Mouse (Mus musculus): ENCODE data around the gene H2al1m. TPM values are rescaled to one million over a fixed set of nuclear protein-coding genes. Genes with fewer than 3 reads are reported as not detected.

Gene H2al1m
- not detected for polyA plus RNA-seq (2017; shearing (Covaris generic))

DNA sequence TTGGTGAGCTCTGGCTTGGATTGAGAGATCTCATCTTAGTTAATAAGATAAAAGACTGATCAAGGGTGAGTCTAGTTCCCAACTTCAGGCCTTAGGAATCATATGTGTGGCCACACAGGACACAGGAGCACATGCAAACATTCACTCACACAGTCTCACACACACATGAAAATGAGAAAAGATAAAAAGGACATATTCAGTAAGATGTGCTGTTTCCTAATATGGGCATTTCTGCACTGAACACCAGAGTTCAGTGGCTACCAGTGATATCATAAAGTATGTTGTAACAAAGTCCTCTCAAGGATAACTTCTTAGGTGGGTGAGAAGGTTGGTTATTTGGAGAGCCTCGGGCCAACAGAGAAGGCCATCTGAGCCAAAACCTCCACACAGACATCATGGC, at the start of gene H2al1m:
Gene H2al1m (plus strand): TSS at position 301 of the 400 bp plus-strand sequence.

DNA sequence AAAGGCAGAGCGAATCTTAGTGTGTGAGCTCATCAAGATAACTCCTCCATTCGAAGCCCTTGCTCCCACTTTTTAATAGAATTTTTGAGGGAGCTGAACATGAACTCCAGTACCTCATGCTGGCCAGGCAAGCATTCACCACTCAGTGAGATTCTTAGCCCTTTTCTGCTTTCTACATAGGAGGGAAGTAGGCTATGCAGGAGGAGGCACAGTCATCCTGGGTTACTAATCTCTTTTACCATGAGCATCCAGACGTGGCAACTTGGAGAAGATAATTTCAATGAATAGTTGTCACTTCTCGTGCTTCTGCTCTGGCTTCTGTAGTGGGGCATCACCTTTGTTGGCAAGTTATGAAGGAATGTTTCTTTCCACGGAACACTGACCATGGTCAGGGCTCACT, 26.8 kb upstream of the H2al1m start, which contains the start of gene Gm14862:
Gene Gm14862 (minus strand): TSS at position 134 of the 400 bp plus-strand sequence.

DNA sequence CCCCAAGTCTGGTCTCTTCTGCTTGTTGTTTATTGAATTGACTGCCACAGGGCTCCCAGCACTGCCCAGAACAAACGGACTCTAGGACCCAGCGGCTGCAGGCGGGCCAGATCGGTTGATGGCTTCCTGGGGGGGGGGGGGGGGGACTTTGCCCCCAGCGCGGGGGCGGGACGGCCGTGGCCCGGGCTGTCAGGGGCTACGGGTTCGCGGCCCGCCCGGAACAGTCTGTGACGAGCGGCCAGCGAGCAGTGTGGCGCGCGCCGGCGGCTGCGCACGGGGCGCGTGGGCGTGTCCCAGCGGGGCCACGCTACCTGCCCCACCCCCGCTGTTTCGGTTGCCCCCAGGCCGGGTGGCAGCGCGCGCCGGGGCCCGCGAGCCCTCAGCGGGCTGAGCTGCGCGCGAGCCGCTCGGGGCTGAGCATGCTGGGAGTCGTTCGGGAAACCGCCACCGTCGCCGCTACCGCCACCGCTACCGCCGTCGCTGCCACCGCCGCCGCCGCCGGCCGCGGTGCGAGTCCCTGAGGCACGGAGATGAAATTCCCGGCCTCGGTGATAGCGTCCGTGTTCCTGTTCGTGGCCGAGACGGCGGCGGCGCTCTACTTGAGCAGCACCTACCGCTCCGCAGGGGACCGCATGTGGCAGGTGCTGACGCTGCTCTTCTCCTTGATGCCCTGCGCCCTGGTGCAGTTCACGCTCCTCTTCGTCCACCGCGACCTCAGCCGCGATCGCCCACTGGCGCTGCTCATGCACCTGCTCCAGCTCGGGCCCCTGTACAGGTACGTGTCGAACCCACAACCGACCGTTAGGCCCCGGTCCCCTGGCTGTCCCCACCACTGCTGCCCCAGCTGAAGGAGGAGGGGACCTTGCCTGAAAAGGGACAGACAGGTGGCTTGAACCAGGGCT, 10.9 kb upstream of the H2al1m start, which contains the start of gene Xk:
Gene Xk (plus strand): TSS at position 297 of the 902 bp plus-strand sequence.

Other genes starting within 250 kb of the H2al1m start
- not detected for gene Fthl17f, start 220.7 kb upstream of the H2al1m start, polyA plus RNA-seq (2017; shearing (Covaris generic))
- gene 4930402K13Rik, start 179.2 kb upstream of the H2al1m start, polyA plus RNA-seq (2017; shearing (Covaris generic)) = not detected
- gene Lancl3, start 83.9 kb upstream of the H2al1m start, polyA plus RNA-seq (2017; shearing (Covaris generic)) = 0.20 TPM
- gene Gm14862, start 26.9 kb upstream of the H2al1m start, polyA plus RNA-seq (2017; shearing (Covaris generic)) = not detected
- gene Xk, start 11.0 kb upstream of the H2al1m start, polyA plus RNA-seq (2017; shearing (Covaris generic)) = 0.61 TPM
- gene H2al1k, start 66.9 kb downstream of the H2al1m start, polyA plus RNA-seq (2017; shearing (Covaris generic)) = not detected
- gene Cybb, start 204.0 kb downstream of the H2al1m start, polyA plus RNA-seq (2017; shearing (Covaris generic)) = 41.4 TPM

Data from CD4-positive, CD25-positive, alpha-beta regulatory T cell, adult 9 weeks (primary cell).